Mouse (Mus musculus) ES-E14 (cell line): ENCODE results near the gene Ttf2.

Experiments used
- CHD2 ChIP-seq: IDR thresholded peaks from 2 replicates; pipeline ENCODE4 v1.6.1; 2014; ENCODE audit warnings: mild to moderate bottlenecking, low read depth, low read length, inconsistent platforms
- ZC3H11A ChIP-seq: IDR thresholded peaks from 2 replicates; pipeline ENCODE4 v1.6.1; 2012; ENCODE audit warnings: low read depth, mild to moderate bottlenecking, inconsistent platforms, low read length, borderline replicate concordance

DNA sequence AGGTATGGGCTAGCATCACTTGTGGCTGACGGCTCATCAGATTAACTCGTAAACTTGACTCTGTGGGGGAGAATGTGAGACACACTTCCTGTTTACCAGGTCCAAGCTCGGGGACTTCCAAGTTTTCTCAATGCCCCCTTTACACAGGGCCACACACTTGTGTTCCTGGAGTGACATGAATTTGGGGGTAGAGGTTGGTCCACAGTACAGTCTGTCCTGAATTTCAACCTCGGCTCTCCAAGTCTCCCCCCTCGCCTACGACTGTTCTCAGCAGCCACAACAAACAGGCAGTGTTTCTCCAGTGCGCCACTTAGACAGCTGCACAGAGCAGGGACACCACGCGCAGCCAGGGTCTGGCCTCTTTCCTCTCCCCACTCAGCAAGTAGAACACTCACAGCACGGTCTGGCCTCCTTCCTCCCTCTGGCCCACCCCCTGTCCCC lies 42.7 kb upstream of the Ttf2 start:
- TF ChIP-seq ZC3H11A (no peak), CHD2 (no peak)
